Mouse (Mus musculus) ES-Bruce4 (cell line): Measurements from ENCODE around the gene Cldn34a.

Experiments
- CTCF ChIP-seq: IDR thresholded peaks from one replicate; pipeline ENCODE4 v1.8.1; 2011; ENCODE audit warnings: low read depth, low read length
- EP300 ChIP-seq: IDR thresholded peaks from 2 replicates; pipeline ENCODE4 v1.6.1; 2011; ENCODE audit warnings: low read depth, low read length; ENCODE audit not compliant: insufficient read depth

DNA sequence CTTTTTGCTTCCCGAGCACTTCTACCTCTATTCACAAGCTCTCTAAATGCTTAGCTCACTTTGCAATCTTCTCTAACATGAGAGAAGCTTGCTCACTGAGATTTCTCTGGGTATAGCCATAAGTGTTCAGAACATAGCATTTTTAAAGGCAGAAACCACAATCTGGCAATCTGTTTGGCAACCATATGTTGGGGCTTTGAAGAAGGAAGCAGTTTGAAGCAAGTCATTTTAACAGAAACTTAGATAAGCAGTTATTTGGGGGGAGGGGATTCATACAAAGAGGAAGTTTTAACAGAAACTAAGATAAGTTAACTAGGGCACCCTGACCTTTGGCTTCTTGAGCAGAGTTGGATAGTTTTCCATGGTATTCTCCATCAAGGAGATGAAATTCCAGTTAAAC lies 17.4 kb upstream of the Cldn34a start:
- TF ChIP-seq CTCF (no peak), EP300 (no peak)
